Mouse (Mus musculus) kidney, embryonic 16.5 days (tissue): ENCODE measurements around the gene Gucy1b1. TPM values are rescaled to one million over a fixed set of nuclear protein-coding genes. Genes with fewer than 3 reads are reported as not detected.

Experiments
- microRNA-seq: library from miRNA; unstranded; fragments of <30 nt; microRNA quantifications from one replicate; pipeline ENCODE4, GENCODE M21; 2016
- polyA plus RNA-seq: library from polyadenylated mRNA; unstranded; fragments of >200 nt; fragmentation: Nextera tagmentation; extraction: Ambion mirVana; gene quantifications from 2 replicates; pipeline ENCODE4 v1.2.1, GENCODE M21; 2015

Gucy1b1 gene
- polyA plus RNA-seq, 1 experiment from 2014 or later, result 38.0 TPM

Small RNA genes within 50 kb of the gene (microRNA-seq; reads per million reads assigned to microRNA genes)
- gene Mir7010, result 0.79 reads per million

Other genes with a start within 250 kb of the Gucy1b1 start
- gene Ctso, start 142.1 kb downstream of the Gucy1b1 start, polyA plus RNA-seq, result 17.5 and 19.2 TPM in 2 replicates
- gene Tdo2, start 98.5 kb downstream of the Gucy1b1 start, polyA plus RNA-seq, result 0.07 and 0.19 TPM in 2 replicates
- gene Asic5, start 92.4 kb downstream of the Gucy1b1 start, polyA plus RNA-seq, result 0.12 TPM in 1 of 2 replicates, not detected in the other
- gene Gucy1a1, start 71.1 kb upstream of the Gucy1b1 start, polyA plus RNA-seq, result 77.9 and 78.6 TPM in 2 replicates